Mouse (Mus musculus) testis, adult 2 months (tissue): ENCODE results near the gene Gipc2.

Experiments
- CTCF ChIP-seq: fragments of 200-500 bp; IDR thresholded peaks from 2 replicates; pipeline ENCODE4 v1.5.1; 2012; ENCODE audit warnings: low read depth, mild to moderate bottlenecking, inconsistent platforms, low read length, moderate library complexity; ENCODE audit not compliant: control insufficient read depth, insufficient read depth, insufficient replicate concordance
- POLR2A ChIP-seq: fragments of 200-500 bp; IDR thresholded peaks from 2 replicates; pipeline ENCODE4 v1.6.1; 2012; ENCODE audit warnings: low read depth, mild to moderate bottlenecking, inconsistent platforms, low read length, moderate library complexity; ENCODE audit not compliant: control insufficient read depth

GRCm38 (mm10) chr3:152189306-152189705, 23.3 kb upstream of the Gipc2 start:
- TF ChIP-seq POLR2A (no peak), CTCF (no peak)
